Mouse (Mus musculus) T-helper 1 cell (primary cell): ENCODE measurements around the gene Ftcd.

ENCODE experiments used
- in situ Hi-C: fragments of 300-600 bp; cut with MboI, MseI; formaldehyde crosslinking; loops from one replicate; pipeline ENCODE4 v1.15.1; 2025; ENCODE audit warnings: high pct_unique_total_duplicates

Gene Ftcd

DNA sequence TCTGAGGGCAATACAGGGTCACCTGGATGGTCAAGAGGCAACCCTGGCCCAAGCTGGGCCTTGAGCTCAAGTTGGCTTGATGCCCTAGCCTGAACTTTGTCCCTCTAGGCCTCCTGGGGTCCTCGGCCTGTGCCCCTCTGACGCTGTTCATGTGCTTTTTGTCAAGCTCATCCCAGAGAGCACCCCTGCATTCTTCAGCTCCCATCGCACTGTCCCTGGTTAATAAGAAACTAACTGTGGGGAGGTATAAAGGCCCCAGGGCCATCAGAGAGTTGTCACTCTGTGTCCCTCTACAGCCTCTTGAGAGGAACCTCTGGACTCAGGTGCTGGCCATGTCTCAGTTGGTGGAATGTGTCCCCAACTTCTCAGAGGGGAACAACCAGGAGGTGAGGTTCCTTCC lies at the start of gene Ftcd:
Ftcd (plus strand) TSS at position 275 of the 400 bp plus-strand sequence.
- in situ Hi-C loops = no loop called here

DNA sequence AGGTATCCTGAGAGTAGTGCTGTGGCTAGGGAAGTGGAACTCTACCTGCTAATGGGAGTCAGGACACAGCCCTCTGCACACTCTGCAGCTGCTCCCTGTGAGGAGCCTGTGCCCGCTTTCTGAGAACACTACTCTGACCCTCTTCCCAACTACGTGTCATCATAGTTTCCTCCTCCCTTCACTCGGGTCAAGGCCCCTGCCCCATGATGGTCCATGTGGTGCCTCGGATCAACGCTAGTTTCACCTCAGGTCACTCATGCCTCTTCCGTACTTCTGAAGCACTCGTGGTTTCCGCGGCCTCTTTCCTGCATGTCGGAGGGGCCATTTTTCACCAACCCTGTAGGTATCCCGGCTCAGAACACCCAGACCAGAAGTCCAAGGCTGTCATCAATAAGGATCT lies 44.5 kb upstream of the Ftcd start:
- in situ Hi-C loops = loop anchor here (10.0 kb wide), 1 partner anchor 504 kb away; the partner anchor contains the start of gene Slc19a1

DNA sequence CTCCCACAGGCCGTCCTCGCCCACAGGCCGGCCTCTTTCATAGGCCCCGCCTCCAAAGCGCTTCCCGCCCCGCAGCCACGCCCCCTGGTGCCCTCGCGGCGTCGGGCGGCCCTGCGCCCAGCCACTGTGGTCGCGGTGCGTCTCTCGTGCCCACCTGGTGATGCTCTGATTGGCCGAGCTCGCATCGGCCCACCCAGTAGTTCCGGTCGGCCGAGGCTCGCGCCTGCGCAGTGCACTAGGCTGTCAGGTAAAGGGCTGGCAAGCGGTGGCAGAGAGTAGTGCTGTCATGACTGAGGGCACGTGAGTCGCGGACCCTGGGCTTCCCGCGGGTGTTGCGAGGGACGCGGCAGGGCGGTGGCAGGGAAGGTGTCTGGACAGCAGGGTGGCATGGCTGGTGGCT lies 44.1 kb upstream of the Ftcd start, which contains the start of gene Lss:
Lss (plus strand) TSS at position 214 of the 400 bp plus-strand sequence.
- in situ Hi-C loops = loop anchor here (10.0 kb wide), 1 partner anchor 503 kb away; the partner anchor contains the start of gene Slc19a1

DNA sequence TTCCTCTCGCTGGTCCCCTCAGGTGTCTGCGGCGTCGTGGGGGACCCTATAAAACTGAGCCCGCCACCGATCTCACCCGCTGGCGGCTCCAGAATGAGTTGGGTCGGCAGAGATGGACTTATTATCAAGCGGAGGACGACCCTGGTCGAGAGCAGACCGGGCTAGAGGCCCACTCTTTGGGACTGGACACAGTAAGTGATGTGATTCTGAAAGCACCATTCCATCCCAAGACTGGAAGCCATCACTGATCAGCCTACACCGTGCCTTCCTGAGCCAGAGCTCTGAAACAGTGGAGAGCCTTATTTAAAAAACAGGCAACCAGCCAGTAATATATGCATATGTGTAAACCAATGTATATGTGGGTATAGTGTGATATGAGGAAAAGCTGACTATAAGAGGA lies 43.6 kb upstream of the Ftcd start:
- in situ Hi-C loops = loop anchor here (10.0 kb wide), 1 partner anchor 503 kb away; the partner anchor contains the start of gene Slc19a1

DNA sequence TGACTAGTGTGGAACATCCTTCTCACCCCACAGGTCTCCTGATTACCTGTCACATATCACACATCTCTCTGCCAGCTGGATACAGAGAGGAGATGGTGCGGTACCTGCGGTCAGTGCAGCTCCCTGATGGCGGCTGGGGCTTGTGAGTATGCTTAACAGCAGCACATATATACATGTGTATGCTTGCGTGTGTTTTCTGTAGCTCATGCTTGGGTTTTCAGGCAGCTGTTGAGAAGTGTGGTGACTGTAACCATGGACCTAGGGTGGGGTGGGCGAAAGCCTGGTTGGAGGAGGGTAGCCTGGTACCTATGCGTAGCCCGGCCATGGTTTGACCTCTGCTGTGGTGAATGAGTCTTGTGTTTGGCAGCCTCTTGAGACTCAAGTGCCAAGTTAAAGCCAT lies 39.9 kb upstream of the Ftcd start:
- in situ Hi-C loops = loop anchor here (10.0 kb wide), 1 partner anchor 499 kb away; the partner anchor contains the start of gene Slc19a1

DNA sequence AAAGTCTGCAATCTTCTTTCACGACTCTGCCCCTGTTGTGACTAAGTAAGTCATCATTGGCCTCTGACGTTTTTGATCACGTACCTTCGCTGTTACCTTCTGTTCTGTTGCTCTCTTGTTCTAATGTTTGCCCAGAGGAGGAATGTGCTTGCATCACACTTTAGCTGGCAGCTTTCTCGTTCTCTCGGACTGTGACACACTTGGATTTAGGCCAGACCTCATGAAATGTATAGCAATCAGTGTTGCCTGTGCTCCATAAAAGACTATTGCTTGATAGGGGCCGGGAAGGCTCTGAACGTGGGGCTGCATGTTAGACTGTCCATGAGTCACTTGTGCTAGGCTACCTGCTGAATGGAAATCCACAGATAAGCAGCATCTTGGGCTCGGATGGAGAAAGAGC lies 37.8 kb upstream of the Ftcd start:
- in situ Hi-C loops = loop anchor here (10.0 kb wide), 1 partner anchor 497 kb away; the partner anchor contains the start of gene Slc19a1

DNA sequence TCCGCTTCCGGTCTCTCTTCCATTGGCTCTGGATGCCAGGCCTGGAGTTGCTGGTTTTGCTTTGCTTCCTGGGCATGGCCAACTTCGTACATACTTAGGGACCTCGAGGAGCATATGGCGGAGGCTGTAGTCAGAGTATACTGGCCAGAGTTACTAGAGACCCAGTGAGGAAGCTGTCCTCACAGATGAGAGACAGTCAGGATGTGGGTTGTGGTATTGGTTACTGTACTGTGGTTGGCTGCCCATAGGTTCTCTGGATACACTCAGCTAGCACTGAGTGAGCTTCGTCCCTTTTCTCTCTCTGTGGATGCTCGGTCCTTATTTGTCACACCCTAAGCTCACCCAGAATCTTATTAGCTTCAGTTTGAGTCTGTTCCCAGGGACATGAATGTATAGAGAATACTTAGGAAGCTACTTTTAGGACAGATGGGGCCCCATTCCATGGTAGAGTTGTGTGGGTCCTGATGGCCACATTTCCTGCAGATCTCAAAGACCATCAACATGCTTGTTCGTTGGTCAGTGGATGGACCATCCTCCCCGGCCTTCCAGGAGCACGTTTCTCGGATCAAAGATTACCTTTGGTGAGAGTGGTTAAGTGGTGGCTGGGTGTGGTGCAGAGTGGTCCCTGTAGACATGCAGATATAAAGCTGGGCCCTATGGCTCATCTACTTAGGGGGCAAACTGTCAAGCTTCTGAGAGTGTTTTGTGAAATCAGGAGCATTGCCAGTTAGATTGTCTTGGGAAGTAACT lies 33.9 kb upstream of the Ftcd start:
- in situ Hi-C loops = no loop called here

DNA sequence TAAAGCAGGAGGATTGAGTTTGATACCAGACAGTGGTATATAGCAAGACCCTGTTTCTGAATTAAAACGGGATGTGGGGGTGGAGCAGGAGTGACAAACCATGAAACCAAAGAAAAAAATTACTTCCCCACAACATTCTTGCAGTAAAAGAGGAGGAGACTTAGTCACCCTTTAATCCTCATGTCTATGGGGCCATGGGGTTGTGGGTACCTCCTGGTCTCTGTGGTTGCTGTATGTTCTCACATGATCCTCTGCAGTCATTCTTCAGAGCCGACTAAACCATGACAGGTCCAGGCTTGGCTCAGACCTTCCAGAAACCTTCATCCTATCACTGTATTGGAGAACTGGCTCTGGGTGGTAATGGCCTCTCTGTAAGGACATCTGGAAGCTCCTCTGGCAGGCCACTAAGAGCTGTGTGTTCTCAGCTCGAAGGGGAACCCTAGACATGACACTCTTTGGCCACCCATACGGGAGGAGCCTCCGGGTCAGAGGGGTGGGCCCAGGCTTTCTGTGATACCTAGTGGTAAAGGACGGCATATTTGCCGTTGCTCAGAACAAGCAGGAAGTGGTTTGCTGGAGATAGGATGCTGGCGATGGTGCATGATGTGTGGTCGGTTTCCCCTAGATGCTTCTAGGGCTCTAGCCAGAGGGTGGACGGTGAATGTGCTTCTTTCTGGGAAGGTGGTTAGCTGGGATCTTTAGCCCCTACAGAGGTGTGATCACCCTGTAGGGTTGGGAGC lies 32.6 kb upstream of the Ftcd start:
- in situ Hi-C loops = no loop called here

DNA sequence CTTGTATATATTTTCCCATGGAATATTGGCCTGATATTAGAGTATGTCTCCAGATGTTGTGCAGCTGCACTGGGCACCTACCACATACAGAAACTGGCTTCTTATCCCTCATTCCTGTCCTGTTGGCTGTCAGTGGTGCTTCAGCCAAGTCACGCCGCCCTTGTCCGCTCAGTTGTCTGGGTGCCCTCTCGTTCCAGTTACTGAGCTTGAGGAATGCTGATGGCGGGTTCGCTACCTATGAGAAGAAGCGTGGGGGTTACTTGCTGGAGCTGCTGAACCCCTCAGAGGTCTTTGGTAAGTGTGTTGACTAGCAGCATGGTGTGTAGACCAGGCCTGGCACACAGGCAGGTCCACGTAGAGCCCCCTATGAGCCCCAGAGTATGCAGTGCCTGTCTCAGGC lies 28.9 kb upstream of the Ftcd start:
- in situ Hi-C loops = no loop called here

DNA sequence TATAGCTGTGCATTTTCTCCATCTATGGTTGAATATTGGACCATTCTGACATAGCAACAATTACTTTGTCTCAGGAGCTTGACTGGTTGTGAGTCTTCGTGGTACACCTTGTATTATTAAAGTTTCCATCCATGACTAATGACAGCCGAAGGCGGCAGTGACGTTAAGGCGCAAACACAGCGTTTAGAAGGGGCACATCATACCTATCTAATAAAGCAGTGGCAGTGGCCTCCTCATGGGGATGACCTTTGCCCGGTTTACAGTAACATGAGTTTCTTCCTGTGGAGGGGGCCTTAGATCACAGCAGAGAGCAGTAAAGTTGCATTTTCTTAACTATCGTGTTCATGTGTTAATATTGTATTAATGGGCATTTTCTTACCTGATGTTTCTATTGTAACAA lies 27.2 kb upstream of the Ftcd start:
- in situ Hi-C loops = no loop called here

DNA sequence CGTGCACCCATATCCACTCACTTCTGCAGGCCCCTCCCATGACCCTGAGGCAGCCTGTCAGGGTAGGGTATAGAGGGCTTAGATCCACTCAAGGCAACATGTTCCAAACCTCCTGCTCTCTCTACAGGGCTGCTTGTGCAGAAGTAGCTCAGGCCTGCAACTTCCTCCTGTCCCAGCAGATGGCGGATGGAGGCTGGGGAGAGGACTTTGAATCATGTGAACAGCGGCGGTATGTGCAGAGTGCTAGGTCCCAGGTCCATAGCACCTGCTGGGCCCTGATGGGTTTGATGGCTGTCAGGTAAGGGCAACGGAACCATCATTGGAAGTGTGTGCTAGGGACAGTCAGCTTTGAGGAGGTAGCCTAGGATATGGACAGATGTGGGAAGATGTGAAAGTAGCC lies 25.0 kb upstream of the Ftcd start:
- in situ Hi-C loops = no loop called here

DNA sequence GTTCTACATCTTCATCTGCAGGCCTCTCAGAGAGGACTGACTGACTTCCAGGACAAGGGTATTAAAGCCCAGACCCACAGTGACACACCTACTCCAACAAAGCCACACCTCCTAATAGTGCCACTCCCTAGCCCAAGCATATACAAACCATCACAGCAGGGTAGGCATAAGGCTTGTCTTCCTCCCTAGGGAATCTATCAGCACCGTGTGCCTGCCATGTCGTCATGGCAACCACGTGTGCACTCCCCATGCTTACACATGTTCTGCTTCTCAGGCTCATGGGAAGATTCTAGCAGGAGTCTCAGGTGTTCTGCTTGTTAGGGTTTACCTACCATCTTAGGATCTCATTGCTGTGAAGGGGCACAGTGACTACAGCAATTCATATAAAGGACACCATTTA lies 23.9 kb upstream of the Ftcd start:
- in situ Hi-C loops = no loop called here

DNA sequence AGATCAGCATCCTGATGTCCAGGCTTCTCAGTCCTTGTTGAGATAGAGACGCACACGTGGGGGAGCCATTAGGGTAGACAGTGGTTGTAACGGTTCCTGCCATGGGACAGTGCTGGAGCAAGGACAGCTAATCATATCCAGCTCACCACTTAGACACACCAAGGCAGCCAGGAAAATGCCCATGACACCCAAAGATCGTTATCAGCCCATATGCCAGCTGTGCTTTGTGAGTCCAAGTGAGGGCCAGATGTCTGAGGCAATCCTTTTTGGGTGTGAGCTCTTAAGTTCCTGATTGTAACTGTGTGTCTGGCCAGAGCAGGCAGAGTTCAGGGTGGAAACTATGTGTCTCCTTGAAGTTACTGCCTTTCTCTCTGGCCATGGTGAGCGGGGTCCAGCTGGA lies 21.4 kb upstream of the Ftcd start:
- in situ Hi-C loops = no loop called here

DNA sequence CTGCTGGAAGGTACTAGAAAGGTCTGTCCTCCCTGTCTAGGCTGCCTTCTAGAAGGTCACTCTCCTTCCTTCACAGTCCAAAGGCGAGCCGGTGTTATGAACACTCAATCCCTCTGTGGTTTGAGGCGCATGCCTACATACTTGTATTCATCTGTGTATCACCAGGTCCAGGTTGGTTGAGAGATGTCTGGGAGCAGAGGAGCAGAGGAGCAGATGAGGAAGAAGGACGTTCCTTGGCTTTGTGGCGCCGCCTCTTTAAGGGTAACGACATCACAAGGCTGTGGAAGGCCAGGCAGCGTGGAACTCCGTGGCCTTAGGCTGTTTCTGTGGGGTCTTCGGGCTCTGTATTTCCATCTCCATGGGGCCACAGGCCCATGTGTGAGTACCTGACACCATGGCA lies 13.5 kb upstream of the Ftcd start, which contains the start of gene Spatc1l:
Spatc1l (plus strand) TSS at position 301 of the 400 bp plus-strand sequence.
- in situ Hi-C loops = no loop called here

DNA sequence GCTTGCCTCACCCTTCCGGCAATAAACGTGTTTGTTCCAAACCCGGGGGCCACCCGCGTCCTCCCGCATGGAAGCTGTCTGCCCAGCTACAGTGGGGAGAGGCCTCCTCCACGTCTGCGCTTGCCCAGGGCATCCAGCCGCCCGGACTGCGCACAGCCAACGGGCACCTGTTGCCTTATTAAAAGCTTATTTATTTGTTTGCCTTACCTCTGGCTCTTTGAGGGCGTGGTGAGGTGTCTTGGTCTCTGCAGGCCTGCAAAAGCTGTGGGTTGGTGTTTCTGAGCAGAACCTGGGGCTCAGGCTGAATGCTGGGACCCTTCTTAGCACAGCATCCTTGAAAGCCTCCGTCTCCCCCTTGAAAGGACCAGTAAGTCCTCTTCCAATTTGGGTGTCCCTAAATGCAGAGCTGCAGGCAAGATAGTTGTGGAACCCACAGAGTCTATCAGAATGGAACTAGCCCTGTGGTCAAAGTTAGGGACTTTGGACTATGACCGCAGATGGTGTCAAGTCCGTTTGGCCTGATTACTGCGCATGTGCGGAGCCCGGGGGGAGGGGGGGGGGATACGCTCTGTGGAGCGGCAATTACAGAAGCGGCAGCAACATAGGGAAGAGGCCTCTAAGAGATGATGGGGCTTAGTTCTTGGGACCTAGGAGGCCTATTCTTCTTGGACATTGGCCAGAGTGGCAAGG lies 5.3 kb upstream of the Ftcd start:
- in situ Hi-C loops = no loop called here

DNA sequence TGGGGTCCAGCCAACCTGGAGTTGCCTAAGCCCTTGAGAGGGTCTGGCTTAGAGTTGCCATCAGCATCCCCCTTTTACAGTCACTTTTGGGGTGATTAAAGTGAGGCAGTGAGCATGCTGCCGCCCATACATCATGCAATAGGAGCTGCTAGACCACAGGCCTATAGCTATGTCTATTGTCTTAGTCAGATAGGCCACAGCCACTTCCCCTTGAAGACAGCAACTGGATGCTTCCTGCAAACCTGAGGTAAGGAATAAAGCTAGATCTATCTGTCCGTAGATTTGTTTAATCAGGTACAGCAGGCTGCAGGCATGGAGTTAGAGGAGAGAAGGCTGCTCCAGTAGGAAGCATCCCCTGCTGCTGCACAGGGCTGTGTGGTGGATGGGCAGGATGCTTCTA lies 4.4 kb upstream of the Ftcd start:
- in situ Hi-C loops = no loop called here

DNA sequence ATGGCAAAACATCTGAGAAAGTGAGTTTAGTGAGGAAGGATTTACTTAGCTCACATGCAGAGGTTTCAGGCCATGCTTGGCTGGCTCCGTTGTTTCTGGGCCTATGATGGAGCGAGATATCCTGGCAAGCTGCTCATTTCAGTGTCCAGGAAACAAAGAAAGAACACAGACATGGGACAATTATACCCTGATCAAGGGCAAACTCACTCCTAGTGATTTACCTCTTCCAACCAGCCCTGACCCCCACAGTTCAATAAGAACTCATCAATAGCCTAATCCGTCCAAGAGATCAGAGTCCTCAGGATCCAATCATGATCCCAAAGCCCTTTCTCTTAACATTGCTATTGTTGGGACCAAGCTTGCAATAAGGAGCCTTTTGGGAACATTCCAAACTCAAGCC lies 3.3 kb upstream of the Ftcd start:
- in situ Hi-C loops = no loop called here

DNA sequence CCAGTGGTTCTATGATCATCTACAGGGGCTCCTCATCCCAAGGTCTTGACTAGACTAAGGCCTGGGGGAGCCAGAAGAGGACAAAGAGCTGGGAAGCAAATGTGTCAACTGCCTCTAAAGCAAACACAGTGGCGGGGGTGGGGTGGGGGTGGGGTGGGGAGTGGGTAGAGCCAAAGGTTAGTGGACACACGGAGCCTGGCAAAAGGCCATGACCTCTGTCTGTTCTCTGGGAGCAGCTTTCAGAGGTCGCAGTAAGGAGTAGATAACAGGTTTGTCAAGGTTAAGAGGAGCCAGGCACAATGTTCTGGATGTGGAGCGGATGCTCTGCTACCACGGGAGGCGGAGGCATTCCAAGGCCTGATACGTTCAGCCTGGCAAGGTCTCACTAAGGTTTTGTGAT lies 1.5 kb downstream of the Ftcd start:
- in situ Hi-C loops = no loop called here

DNA sequence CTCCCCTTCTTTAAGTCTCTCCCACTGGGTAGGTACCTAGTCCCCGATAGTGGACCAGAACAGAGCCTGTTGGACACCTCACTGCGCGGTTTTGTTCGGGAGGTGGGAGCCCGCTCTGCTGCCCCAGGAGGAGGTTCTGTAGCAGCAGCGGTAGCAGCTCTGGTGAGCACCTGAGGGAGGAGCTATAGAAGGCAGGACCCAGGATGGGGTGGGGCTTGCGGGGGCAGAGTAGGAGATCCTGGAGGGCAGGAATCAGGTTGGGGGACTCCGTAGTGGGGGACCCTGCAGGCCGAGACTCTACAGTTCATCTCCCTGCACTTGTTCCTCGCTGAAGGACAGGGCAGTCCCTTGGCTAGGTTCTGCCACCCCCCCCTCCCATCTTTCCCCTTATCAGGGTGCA lies 8.7 kb downstream of the Ftcd start:
- in situ Hi-C loops = no loop called here

DNA sequence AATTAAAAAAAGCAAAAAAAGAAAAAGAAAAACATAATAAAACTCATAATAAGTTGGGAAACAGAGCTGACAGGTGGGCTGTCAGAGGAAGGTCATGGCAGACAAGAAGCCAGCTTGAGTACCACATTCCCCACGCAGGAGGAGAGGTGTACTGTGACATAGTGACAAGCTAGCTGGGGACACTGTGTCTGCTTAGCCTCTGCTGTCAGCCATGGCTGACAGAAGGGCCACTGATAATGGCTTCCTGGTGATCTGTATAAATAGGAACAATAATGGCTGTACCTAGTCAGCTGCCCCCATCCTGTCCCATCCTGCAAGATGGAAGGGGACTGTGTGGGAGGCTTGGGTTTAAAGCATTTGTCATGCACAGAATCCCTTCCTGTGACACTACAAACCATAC lies 10.7 kb downstream of the Ftcd start:
- in situ Hi-C loops = no loop called here

DNA sequence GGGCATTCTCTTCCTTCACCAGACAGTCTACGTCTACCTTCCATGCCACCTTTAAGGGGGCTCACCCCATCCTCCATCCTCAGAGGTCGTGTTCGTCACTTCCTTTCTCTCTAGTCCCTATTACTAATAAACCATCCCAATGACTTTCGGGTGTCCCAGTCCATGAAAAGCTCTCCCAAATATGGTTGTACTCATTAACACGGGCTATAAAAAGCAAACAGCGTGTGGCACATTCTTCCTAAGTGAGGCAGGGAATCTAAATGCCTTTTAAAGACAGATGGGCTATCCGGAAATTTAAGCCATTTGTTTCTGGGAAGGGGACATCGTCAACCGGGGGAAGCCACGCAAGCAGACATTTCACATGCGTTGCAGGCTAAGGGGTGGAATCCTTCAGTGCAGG lies 14.7 kb downstream of the Ftcd start:
- in situ Hi-C loops = loop anchor here (10.0 kb wide), 1 partner anchor 1295 kb away; no protein-coding TSS in a partner anchor

DNA sequence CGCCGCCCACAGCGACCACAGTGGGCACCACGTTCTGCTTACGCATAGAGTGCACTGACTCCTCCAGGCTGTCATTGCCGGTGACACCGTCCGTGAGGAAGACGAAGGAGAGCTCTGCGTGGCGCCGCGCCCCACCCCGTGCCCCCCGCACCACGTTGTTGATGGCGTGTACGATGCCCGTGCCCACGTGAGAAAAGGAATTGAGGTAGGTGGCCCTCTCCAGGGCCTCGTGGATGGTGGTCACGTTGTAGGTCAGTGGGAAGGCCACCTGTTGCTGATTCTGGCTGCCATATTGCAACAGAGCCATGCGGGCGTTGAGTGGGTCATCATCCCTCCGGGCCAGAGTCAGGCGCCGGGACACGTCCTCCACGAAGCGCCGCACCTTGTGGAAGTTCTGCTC lies 20.9 kb downstream of the Ftcd start:
- in situ Hi-C loops = loop anchor here (10.0 kb wide), 1 partner anchor 1288 kb away; no protein-coding TSS in a partner anchor
